Mouse (Mus musculus) ES-Bruce4 (cell line): ENCODE data around the gene Twf1. TPM values are rescaled to one million over a fixed set of nuclear protein-coding genes. Genes with fewer than 3 reads are reported as not detected.
A peak's percentile ranks its signal among the peaks of the same experiment; 100 is the strongest.

Source experiments
- H3K27ac ChIP-seq: 2 replicates; pipeline ENCODE4 v1.5.1; 2012; ENCODE audit warnings: low read length, inconsistent platforms; ENCODE audit not compliant: insufficient read depth
- H3K27me3 ChIP-seq: 2 replicates; pipeline ENCODE4 v1.6.1; 2012; ENCODE audit warnings: mild to moderate bottlenecking, low read length, inconsistent platforms; ENCODE audit not compliant: control insufficient read depth, poor library complexity, insufficient read depth, severe bottlenecking
- H3K36me3 ChIP-seq: 2 replicates; pipeline ENCODE4 v1.6.1; 2012; ENCODE audit warnings: inconsistent platforms, mild to moderate bottlenecking, low read length, moderate library complexity; ENCODE audit not compliant: control insufficient read depth, poor library complexity, insufficient read depth, severe bottlenecking
- H3K4me1 ChIP-seq: one replicate; pipeline ENCODE4 v1.8.1; 2011; ENCODE audit warnings: low read length; ENCODE audit not compliant: control insufficient read depth, insufficient read depth
- H3K4me3 ChIP-seq: 2 replicates; pipeline ENCODE4 v1.5.1; 2011; ENCODE audit warnings: low read depth, mild to moderate bottlenecking, low read length
- H3K9ac ChIP-seq: 2 replicates; pipeline ENCODE4 v1.6.1; 2012; ENCODE audit warnings: low read depth, mild to moderate bottlenecking, inconsistent platforms; ENCODE audit not compliant: poor library complexity, severe bottlenecking
- H3K9me3 ChIP-seq: replicated peaks from 2 replicates; pipeline ENCODE4 v1.6.1; 2012; ENCODE audit warnings: mild to moderate bottlenecking, low read length, inconsistent platforms; ENCODE audit not compliant: control insufficient read depth, poor library complexity, insufficient read depth, severe bottlenecking
- CTCF ChIP-seq: IDR thresholded peaks from one replicate; pipeline ENCODE4 v1.8.1; 2011; ENCODE audit warnings: low read depth, low read length
- EP300 ChIP-seq: IDR thresholded peaks from 2 replicates; pipeline ENCODE4 v1.6.1; 2011; ENCODE audit warnings: low read depth, low read length; ENCODE audit not compliant: insufficient read depth
- POLR2A ChIP-seq: IDR thresholded peaks from one replicate; pipeline ENCODE4 v1.8.1; 2011; ENCODE audit warnings: low read length; ENCODE audit not compliant: insufficient read depth
- polyA plus RNA-seq: library from polyadenylated mRNA; stranded (reverse); fragments of >200 nt; gene quantifications from 2 replicates; pipeline ENCODE4 v1.2.4, GENCODE M21; 2011; ENCODE audit warnings: low read depth; ENCODE audit not compliant: missing spikeins, insufficient read depth, insufficient read length

The Twf1 gene
- polyA plus RNA-seq, 1 experiment = 92.3 TPM

- no peaks in the 10 kb centered on the region for H3K4me1 ChIP-seq
- H3K9me3 ChIP-seq = no peaks in the 10 kb centered on the region
- no peak overlapping the region for H3K27ac ChIP-seq
- no peaks in the 10 kb centered on the region for H3K27me3 ChIP-seq
- peak overlapping the region; percentile 93 for H3K4me3 ChIP-seq
- peak overlapping the region; percentile 41 for H3K9ac ChIP-seq
- TF ChIP-seq POLR2A = no peak
- TF ChIP-seq EP300 = no peak
- no peak for TF ChIP-seq CTCF
- no peaks in the 10 kb centered on the region for H3K36me3 ChIP-seq
These were observed 45.5 kb downstream of the Twf1 start for GRCm38 (mm10) chr15:94544052-94544636.

GRCm38 (mm10) chr15:94543409-94544051 is 46.2 kb downstream of the Twf1 start, which contains the start of the genes Pus7l and Irak4:
TSS of gene Pus7l (minus strand) at chr15:94543547.
TSS of gene Irak4 (plus strand) at chr15:94543643.
- Histone ChIP-seq H3K9ac (peak within 1 kb of the TSS; percentile 44), H3K4me1 (no peaks in the 10 kb centered on the region), H3K9me3 (no peaks in the 10 kb centered on the region), H3K36me3 (no peaks in the 10 kb centered on the region), H3K27ac (no peak within 1 kb of the TSS), H3K27me3 (no peaks in the 10 kb centered on the region), H3K4me3 (peak within 1 kb of the TSS; percentile 93)
- TF ChIP-seq EP300 (0 out of 2 replicates have a peak, but pooled peaks have one; percentile 36), CTCF (no peak), POLR2A (peak; percentile 95)

- Histone ChIP-seq H3K9me3 (no peaks in the 10 kb centered on the region), H3K4me3 (peak overlapping the region; percentile 32), H3K27ac (no peak overlapping the region), H3K36me3 (no peaks in the 10 kb centered on the region), H3K4me1 (no peaks in the 10 kb centered on the region), H3K9ac (peak overlapping the region; percentile 44), H3K27me3 (no peaks in the 10 kb centered on the region)
- no peak for TF ChIP-seq POLR2A
- TF ChIP-seq CTCF = no peak
- no peak for TF ChIP-seq EP300
These were observed 46.9 kb downstream of the Twf1 start for GRCm38 (mm10) chr15:94542567-94543408.

GRCm38 (mm10) chr15:94539296-94539695 is 50.4 kb downstream of the Twf1 start:
- no peaks in the 10 kb centered on the region for H3K36me3 ChIP-seq
- H3K9me3 ChIP-seq = no peaks in the 10 kb centered on the region
- H3K27ac ChIP-seq = no peak overlapping the region
- no peak overlapping the region for H3K4me3 ChIP-seq
- H3K27me3 ChIP-seq = no peaks in the 10 kb centered on the region
- H3K9ac ChIP-seq = no peak overlapping the region
- no peaks in the 10 kb centered on the region for H3K4me1 ChIP-seq
- TF ChIP-seq POLR2A (no peak), CTCF (no peak), EP300 (no peak)

GRCm38 (mm10) chr15:94535521-94535920 is 54.2 kb downstream of the Twf1 start:
- Histone ChIP-seq H3K9me3 (no peaks in the 10 kb centered on the region), H3K27ac (no peak overlapping the region), H3K36me3 (no peaks in the 10 kb centered on the region; the same call in 1 of the 2 replicates), H3K27me3 (no peaks in the 10 kb centered on the region), H3K4me1 (no peaks in the 10 kb centered on the region), H3K9ac (no peak overlapping the region), H3K4me3 (no peak overlapping the region)
- TF ChIP-seq CTCF (no peak), POLR2A (no peak), EP300 (no peak)

- no peak overlapping the region for H3K9ac ChIP-seq
- H3K4me1 ChIP-seq = no peaks in the 10 kb centered on the region
- no peaks in the 10 kb centered on the region for H3K27me3 ChIP-seq
- no peak overlapping the region for H3K27ac ChIP-seq
- TF ChIP-seq POLR2A = no peak
- TF ChIP-seq CTCF = no peak
- no peak for TF ChIP-seq EP300
- no peaks in the 10 kb centered on the region for H3K9me3 ChIP-seq
- no peak overlapping the region for H3K4me3 ChIP-seq
- no peaks in the 10 kb centered on the region; the same call in 1 of the 2 replicates for H3K36me3 ChIP-seq
These were observed 56.7 kb downstream of the Twf1 start for GRCm38 (mm10) chr15:94532956-94533355.
